Mouse (Mus musculus) testis, adult 2 months (tissue): ENCODE results near the gene Ubl4b. TPM values are rescaled to one million over a fixed set of nuclear protein-coding genes. Genes with fewer than 3 reads are reported as not detected.

Experiments used
- H3K27ac ChIP-seq: fragments of 200-500 bp; 2 replicates; pipeline ENCODE4 v1.5.1; 2012; ENCODE audit warnings: low read depth, low read length; ENCODE audit not compliant: control insufficient read depth, insufficient read depth
- H3K27me3 ChIP-seq: fragments of 200-500 bp; 2 replicates; pipeline ENCODE4 v1.6.1; 2012; ENCODE audit warnings: mild to moderate bottlenecking, low read length, moderate library complexity; ENCODE audit not compliant: control insufficient read depth, insufficient read depth
- H3K36me3 ChIP-seq: fragments of 200-500 bp; 2 replicates; pipeline ENCODE4 v1.6.1; 2012; ENCODE audit warnings: mild to moderate bottlenecking, low read length; ENCODE audit not compliant: control insufficient read depth, insufficient read depth
- H3K4me1 ChIP-seq: fragments of 200-500 bp; 2 replicates; pipeline ENCODE4 v1.6.1; 2012; ENCODE audit warnings: low read length; ENCODE audit not compliant: control insufficient read depth, insufficient read depth
- H3K4me3 ChIP-seq: fragments of 200-500 bp; 2 replicates; pipeline ENCODE4 v1.5.1; 2012; ENCODE audit warnings: low read depth, mild to moderate bottlenecking, low read length, moderate library complexity, mixed read lengths; ENCODE audit not compliant: control insufficient read depth
- CTCF ChIP-seq: fragments of 200-500 bp; IDR thresholded peaks from 2 replicates; pipeline ENCODE4 v1.5.1; 2012; ENCODE audit warnings: low read depth, mild to moderate bottlenecking, inconsistent platforms, low read length, moderate library complexity; ENCODE audit not compliant: control insufficient read depth, insufficient read depth, insufficient replicate concordance
- POLR2A ChIP-seq: fragments of 200-500 bp; IDR thresholded peaks from 2 replicates; pipeline ENCODE4 v1.6.1; 2012; ENCODE audit warnings: low read depth, mild to moderate bottlenecking, inconsistent platforms, low read length, moderate library complexity; ENCODE audit not compliant: control insufficient read depth
- polyA plus RNA-seq: library from polyadenylated mRNA; depleted of rRNA; stranded (reverse); fragments of >200 nt; gene quantifications from 2 replicates; pipeline ENCODE4 v1.2.3, GENCODE M21; 2012

Gene Ubl4b
- polyA plus RNA-seq, 1 experiment = 255 TPM

- Histone ChIP-seq H3K36me3 (no peaks in the 10 kb centered on the region), H3K4me3 (no peak overlapping the region), H3K27me3 (no peaks in the 10 kb centered on the region), H3K4me1 (no peaks in the 10 kb centered on the region), H3K27ac (no peak overlapping the region)
- no peak for TF ChIP-seq POLR2A
- TF ChIP-seq CTCF = no peak
Observed at GRCm38 (mm10) chr3:107534951-107535350, 19.9 kb downstream of the Ubl4b start.

GRCm38 (mm10) chr3:107533532-107533931 lies 21.3 kb downstream of the Ubl4b start:
- no peak overlapping the region for H3K27ac ChIP-seq
- TF ChIP-seq POLR2A (no peak), CTCF (no peak)
- no peaks in the 10 kb centered on the region for H3K27me3 ChIP-seq
- no peaks in the 10 kb centered on the region for H3K4me1 ChIP-seq
- no peak overlapping the region for H3K4me3 ChIP-seq
- no peaks in the 10 kb centered on the region for H3K36me3 ChIP-seq

GRCm38 (mm10) chr3:107530581-107530980 lies 24.3 kb downstream of the Ubl4b start:
- Histone ChIP-seq H3K27ac (no peak overlapping the region), H3K27me3 (no peaks in the 10 kb centered on the region), H3K4me1 (no peaks in the 10 kb centered on the region), H3K36me3 (no peaks in the 10 kb centered on the region), H3K4me3 (peak overlapping the region; percentile 38)
- TF ChIP-seq CTCF = no peak
- no peak for TF ChIP-seq POLR2A

DNA sequence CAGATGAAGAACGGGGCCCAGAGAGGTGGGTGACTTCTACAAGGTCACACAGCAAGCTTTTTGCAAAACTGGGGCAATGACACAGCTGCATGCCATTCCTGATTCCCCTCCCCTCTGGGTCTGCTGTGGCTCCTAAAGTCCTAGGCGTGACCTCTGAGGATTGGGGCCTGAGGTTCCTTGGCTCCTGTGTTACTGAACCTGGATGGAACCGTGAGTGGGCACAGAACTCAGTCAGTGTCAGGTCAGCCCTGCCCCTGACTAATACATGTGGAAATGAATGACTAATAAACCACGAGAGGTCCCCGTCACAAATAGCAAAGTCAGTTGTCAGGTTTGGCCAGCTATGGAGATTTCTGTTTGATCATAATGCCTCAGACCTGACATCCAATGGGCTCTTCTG lies 25.7 kb downstream of the Ubl4b start:
- no peaks in the 10 kb centered on the region for H3K27me3 ChIP-seq
- no peak for TF ChIP-seq POLR2A
- TF ChIP-seq CTCF = no peak
- no peak overlapping the region for H3K4me3 ChIP-seq
- H3K4me1 ChIP-seq = no peaks in the 10 kb centered on the region
- H3K36me3 ChIP-seq = no peaks in the 10 kb centered on the region
- no peak overlapping the region for H3K27ac ChIP-seq

DNA sequence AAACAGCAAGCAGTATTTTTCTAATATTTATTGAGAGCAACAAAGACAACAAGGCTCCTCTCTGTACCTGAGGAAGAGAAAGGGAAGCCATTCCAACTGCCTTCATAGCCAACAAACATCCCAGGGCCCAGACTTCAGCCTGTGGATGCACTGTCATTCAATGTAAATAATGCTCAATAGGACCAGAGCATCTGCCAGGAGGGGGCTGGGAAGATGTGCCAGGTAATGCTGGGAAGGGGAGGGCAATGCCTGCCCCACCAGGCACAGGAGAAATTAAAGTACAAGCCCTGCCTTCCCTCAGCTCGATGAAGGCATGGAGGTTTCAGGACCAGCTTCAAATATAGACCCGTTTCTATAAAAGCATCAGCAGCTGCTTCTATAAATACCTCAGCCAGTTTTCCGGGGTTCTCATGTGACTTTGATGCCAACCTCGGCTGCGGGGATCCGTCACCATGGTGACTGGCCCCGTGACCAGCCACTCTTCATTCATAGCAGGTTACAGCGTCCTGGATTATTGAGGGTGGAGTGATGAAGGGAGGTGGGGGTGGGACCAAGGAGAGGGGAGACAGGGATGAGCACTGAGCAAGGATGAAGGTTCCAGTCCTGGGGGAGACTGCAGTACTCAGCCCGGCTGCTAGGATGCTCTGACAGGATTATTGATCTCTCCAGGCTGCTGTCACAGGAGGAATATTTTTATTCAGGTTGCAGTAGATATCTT lies 26.3 kb downstream of the Ubl4b start:
- no peak overlapping the region for H3K4me3 ChIP-seq
- TF ChIP-seq CTCF (no peak), POLR2A (no peak)
- H3K4me1 ChIP-seq = no peaks in the 10 kb centered on the region
- no peak overlapping the region for H3K27ac ChIP-seq
- no peaks in the 10 kb centered on the region for H3K36me3 ChIP-seq
- no peaks in the 10 kb centered on the region for H3K27me3 ChIP-seq

- Histone ChIP-seq H3K4me3 (no peak overlapping the region), H3K27me3 (no peaks in the 10 kb centered on the region), H3K27ac (no peak overlapping the region), H3K4me1 (no peaks in the 10 kb centered on the region), H3K36me3 (no peaks in the 10 kb centered on the region)
- no peak for TF ChIP-seq CTCF
- TF ChIP-seq POLR2A = no peak
Observed at GRCm38 (mm10) chr3:107524547-107524946, 30.3 kb downstream of the Ubl4b start.

DNA sequence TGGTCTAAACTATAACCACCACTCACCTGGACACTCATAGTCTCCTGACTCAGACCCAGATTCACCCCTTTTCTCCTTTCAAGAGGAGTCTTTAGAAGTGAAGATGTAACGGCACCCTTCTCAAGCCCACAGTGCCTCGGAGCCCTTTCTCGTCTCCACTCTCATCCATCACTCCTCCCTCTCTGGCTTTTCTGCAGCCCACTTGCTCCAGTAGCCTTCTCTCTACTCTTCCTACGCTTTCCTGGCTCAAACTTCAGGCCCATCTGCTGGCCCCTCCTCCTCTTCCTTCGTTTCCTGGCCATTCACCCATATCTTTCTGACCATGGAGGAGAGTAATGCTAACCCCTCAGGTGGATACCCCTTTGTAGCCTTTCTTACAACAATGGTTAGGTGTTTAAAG lies 33.9 kb downstream of the Ubl4b start:
- Histone ChIP-seq H3K36me3 (no peaks in the 10 kb centered on the region), H3K27me3 (no peaks in the 10 kb centered on the region), H3K4me1 (peaks cover 14% of the 10 kb centered on the region), H3K27ac (no peak overlapping the region), H3K4me3 (no peak overlapping the region)
- TF ChIP-seq POLR2A = no peak
- TF ChIP-seq CTCF = no peak

DNA sequence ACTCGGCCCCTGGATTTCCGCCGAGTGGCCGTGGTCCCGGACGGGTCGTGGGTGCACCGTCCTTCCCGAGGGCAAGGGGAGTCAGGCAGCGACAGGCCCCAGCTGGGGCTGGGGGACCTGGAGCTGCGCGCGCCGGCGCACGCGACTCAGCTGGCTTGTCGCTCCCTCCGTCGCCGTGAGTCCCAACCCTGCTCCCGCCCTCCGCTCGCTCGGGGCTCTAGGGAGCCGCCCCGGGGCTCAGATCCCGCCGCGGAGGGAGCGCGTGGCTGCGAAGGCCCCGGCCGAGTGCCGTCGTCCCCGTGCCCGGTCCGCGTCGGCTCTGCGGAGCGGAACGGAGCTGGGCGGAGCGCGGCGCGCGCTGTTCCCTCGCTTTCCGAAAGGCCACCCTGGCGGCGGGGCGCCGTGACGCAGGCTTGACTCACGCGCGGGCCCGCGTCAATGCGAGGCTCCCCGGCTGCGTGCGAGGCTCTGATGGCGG lies 37.2 kb downstream of the Ubl4b start, which contains the start of gene Slc6a17:
Slc6a17 (minus strand) TSS at position 388 of the 478 bp plus-strand sequence.
- TF ChIP-seq POLR2A (no peak), CTCF (no peak)
- no peaks in the 10 kb centered on the region for H3K27me3 ChIP-seq
- H3K4me3 ChIP-seq = peak within 1 kb of the TSS; percentile 67
- peaks cover 14% of the 10 kb centered on the region for H3K4me1 ChIP-seq
- H3K36me3 ChIP-seq = no peaks in the 10 kb centered on the region
- H3K27ac ChIP-seq = no peak within 1 kb of the TSS
